Mouse (Mus musculus): Measurements from ENCODE around the gene Arhgap15. TPM values are rescaled to one million over a fixed set of nuclear protein-coding genes. Genes with fewer than 3 reads are reported as not detected.

Gene Arhgap15
- polyA plus RNA-seq, 1 experiment from 2014 or later, result 0.88 TPM

DNA sequence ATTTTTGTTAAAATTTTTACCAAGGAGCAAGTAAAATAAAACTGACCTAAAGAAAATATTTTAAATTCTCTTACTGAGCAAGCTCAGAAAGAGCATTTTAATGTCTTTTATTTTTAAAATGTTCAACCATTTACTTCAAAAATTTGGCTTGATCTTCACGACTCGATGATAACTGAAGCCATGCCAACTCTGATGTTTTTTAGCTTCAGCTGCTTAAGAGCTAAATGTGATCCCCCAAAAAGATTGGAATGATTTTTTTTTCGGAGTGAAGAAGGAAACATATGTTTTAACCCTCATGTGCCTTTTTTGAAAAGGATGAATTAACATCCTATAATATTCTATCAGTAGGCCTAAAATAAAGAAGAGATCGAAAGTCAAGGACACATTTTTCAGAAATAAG, 605.0 kb downstream of the Arhgap15 start:
- no peak for ATAC-seq (ENCODE audit: insufficient number of reproducible peaks, insufficient read depth, low FRiP score, low read depth)
- Histone ChIP-seq H3K36me3 (ENCODE audit: control insufficient read depth, insufficient read depth, low read length) (no peaks in the 10 kb centered on the region), H3K9ac (replicated peaks; ENCODE audit: low read depth, low read length) (no peak overlapping the region), H3K27me3 (ENCODE audit: control insufficient read depth, insufficient read depth, low read length) (no peaks in the 10 kb centered on the region), H3K4me2 (replicated peaks; ENCODE audit: low read depth, low read length) (no peak overlapping the region), H3K9me3 (ENCODE audit: control insufficient read depth, low read depth, low read length) (no peaks in the 10 kb centered on the region), H3K4me1 (ENCODE audit: control insufficient read depth, insufficient read depth, low read length) (0 out of 2 replicates have a peak, but pooled peaks cover 10% of the 10 kb centered on the region), H3K4me3 (ENCODE audit: low read depth, low read length) (no peak overlapping the region), H3K27ac (ENCODE audit: low read length) (no peak overlapping the region)
- WGBS, result 80% methylated on average over 4 of the region's 4 CpGs

DNA sequence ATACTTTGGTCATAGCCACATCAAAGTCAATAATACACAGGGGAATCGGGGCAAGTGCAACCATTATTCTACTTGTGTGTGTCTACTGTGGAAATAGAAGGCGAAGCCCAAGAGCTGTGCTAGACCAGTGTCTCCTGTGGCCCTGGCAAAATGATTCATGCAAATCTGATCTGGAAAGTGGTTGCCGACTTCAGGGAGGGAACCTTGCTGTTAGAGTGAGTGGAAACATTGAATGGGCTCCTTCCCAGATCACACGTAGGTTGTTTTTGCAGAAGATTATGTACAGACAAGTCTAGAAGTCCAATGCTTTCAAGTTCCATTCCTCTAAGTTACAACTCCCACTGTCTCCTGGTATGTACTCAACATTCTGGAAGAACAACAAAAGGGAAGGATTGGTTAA, 606.2 kb downstream of the Arhgap15 start:
- H3K4me2 ChIP-seq (replicated peaks; ENCODE audit: low read depth, low read length), result no peak overlapping the region
- peak overlapping the region; percentile 66; the same call in 1 of the 2 replicates for H3K27ac ChIP-seq (ENCODE audit: low read length)
- H3K4me3 ChIP-seq (ENCODE audit: low read depth, low read length), result no peak overlapping the region
- no peaks in the 10 kb centered on the region for H3K36me3 ChIP-seq (ENCODE audit: control insufficient read depth, insufficient read depth, low read length)
- H3K9me3 ChIP-seq (ENCODE audit: control insufficient read depth, low read depth, low read length), result no peaks in the 10 kb centered on the region
- no peaks in the 10 kb centered on the region for H3K27me3 ChIP-seq (ENCODE audit: control insufficient read depth, insufficient read depth, low read length)
- ATAC-seq (ENCODE audit: insufficient number of reproducible peaks, insufficient read depth, low FRiP score, low read depth), result no peak
- WGBS, result 87% methylated on average over 4 of the region's 4 CpGs
- no peak overlapping the region for H3K9ac ChIP-seq (replicated peaks; ENCODE audit: low read depth, low read length)
- H3K4me1 ChIP-seq (ENCODE audit: control insufficient read depth, insufficient read depth, low read length), result 0 out of 2 replicates have a peak, but pooled peaks cover 10% of the 10 kb centered on the region

DNA sequence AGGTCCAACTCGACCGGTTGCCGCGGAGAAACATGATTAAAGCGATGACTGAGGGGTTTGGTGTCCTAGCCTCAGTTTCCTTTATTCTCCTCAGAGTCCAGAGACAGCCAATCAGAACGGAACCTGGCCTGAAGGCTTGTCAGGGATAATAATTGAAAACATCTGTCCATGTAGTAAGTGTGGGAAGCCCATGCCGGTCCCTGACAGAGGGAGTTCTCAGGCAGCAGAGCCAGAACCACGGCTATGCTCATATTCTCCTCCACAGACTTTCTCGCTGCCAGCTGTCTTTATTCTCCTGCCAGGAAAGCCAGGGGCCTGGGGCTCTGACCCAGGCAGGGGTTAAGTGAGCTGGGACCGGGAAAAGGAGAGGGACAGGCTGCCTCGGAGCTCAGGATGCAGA, 606.7 kb downstream of the Arhgap15 start:
- H3K4me1 ChIP-seq (ENCODE audit: control insufficient read depth, insufficient read depth, low read length), result 0 out of 2 replicates have a peak, but pooled peaks cover 10% of the 10 kb centered on the region
- 45% methylated on average over 11 of the region's 11 CpGs for WGBS
- H3K9ac ChIP-seq (replicated peaks; ENCODE audit: low read depth, low read length), result no peak overlapping the region
- ATAC-seq (ENCODE audit: insufficient number of reproducible peaks, insufficient read depth, low FRiP score, low read depth), result no peak
- no peaks in the 10 kb centered on the region for H3K9me3 ChIP-seq (ENCODE audit: control insufficient read depth, low read depth, low read length)
- H3K4me2 ChIP-seq (replicated peaks; ENCODE audit: low read depth, low read length), result no peak overlapping the region
- no peaks in the 10 kb centered on the region for H3K27me3 ChIP-seq (ENCODE audit: control insufficient read depth, insufficient read depth, low read length)
- H3K4me3 ChIP-seq (ENCODE audit: low read depth, low read length), result no peak overlapping the region
- H3K36me3 ChIP-seq (ENCODE audit: control insufficient read depth, insufficient read depth, low read length), result no peaks in the 10 kb centered on the region
- peak overlapping the region; percentile 93 for H3K27ac ChIP-seq (ENCODE audit: low read length)

DNA sequence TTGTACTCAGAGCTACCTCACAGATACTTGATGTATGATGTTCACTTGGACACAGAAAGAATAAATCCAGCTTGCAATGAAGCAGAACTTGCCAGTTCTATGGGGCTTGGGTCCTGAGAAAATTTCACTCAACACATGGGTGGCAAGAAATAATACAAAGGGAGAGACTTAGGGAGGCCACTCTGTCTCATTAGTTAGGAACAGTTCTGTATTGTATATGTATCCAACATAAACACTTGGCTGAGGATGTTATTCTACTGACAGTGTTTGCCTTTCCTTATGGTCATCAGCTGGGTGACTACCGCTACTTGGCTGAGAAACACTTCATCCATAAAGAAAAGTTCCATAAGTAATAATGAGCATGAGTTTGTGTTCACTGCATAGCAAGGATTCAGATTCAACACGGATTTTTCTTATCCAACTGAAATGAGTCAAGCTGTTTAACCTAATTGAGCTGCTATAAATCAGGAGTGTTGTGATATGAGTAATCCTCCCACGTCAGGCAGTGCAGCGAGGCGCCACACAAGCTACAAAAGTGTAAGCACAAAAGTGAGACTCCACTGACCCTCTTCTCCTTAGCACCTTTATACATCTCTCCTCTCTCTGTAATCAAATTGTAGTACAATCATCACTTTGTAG, 607.7 kb downstream of the Arhgap15 start:
- 31% methylated on average over 5 of the region's 5 CpGs for WGBS
- Histone ChIP-seq H3K36me3 (ENCODE audit: control insufficient read depth, insufficient read depth, low read length) (no peaks in the 10 kb centered on the region), H3K27ac (ENCODE audit: low read length) (peak overlapping the region; percentile 93), H3K4me2 (replicated peaks; ENCODE audit: low read depth, low read length) (no peak overlapping the region), H3K4me1 (ENCODE audit: control insufficient read depth, insufficient read depth, low read length) (0 out of 2 replicates have a peak, but pooled peaks cover 10% of the 10 kb centered on the region), H3K4me3 (ENCODE audit: low read depth, low read length) (no peak overlapping the region), H3K27me3 (ENCODE audit: control insufficient read depth, insufficient read depth, low read length) (no peaks in the 10 kb centered on the region), H3K9ac (replicated peaks; ENCODE audit: low read depth, low read length) (no peak overlapping the region), H3K9me3 (ENCODE audit: control insufficient read depth, low read depth, low read length) (no peaks in the 10 kb centered on the region)
- peak; percentile 82 for ATAC-seq (ENCODE audit: insufficient number of reproducible peaks, insufficient read depth, low FRiP score, low read depth)

DNA sequence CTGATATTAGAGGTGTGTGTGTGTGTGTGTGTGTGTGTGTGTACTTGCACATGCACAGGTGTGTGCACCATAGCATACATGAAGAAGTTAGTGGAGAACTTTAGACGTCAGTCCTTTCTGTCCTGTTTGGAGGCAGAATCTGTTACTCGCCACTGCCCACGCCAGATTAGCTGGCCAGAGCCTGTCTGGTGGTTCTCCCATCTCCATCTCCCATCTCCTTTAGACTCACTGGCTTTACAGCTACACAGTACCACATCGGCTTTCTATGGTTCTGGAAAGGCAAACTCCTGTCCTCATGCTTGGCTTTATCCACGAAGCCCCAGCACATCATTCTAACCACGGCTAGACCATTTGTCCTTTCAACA, 608.2 kb downstream of the Arhgap15 start:
- H3K4me2 ChIP-seq (replicated peaks; ENCODE audit: low read depth, low read length), result no peak overlapping the region
- 77% methylated on average over 6 of the region's 6 CpGs for WGBS
- no peak for ATAC-seq (ENCODE audit: insufficient number of reproducible peaks, insufficient read depth, low FRiP score, low read depth)

DNA sequence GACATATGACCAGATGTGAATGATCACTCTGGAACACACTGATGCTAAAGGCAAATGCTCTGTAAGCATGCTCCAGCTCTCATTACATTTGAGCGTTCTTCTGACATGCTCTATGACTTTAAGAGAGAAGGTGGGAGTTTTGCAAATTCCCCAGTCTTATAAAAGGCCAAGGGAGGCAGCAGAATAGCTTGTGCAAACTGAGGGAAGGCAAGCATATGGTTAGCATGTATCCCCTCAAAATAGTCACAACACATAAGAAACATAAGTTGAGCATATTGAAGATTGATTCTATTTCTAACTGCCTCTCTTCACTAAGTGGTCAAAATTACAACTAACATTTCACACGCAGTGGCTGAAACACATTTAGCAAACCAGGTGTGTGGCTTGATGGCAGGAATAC, 631.6 kb downstream of the Arhgap15 start:
- Histone ChIP-seq H3K36me3 (ENCODE audit: control insufficient read depth, insufficient read depth, low read length) (no peaks in the 10 kb centered on the region), H3K4me3 (ENCODE audit: low read depth, low read length) (no peak overlapping the region), H3K27ac (ENCODE audit: low read length) (no peak overlapping the region), H3K9ac (replicated peaks; ENCODE audit: low read depth, low read length) (no peak overlapping the region), H3K9me3 (ENCODE audit: control insufficient read depth, low read depth, low read length) (no peaks in the 10 kb centered on the region), H3K4me1 (ENCODE audit: control insufficient read depth, insufficient read depth, low read length) (no peaks in the 10 kb centered on the region), H3K27me3 (ENCODE audit: control insufficient read depth, insufficient read depth, low read length) (no peaks in the 10 kb centered on the region), H3K4me2 (replicated peaks; ENCODE audit: low read depth, low read length) (no peak overlapping the region)
- WGBS, result 80% methylated on average over 2 of the region's 2 CpGs
- no peak for ATAC-seq (ENCODE audit: insufficient number of reproducible peaks, insufficient read depth, low FRiP score, low read depth)

More for the DNA sequence above, 608.2 kb downstream of the Arhgap15 start:
- Histone ChIP-seq H3K36me3 (ENCODE audit: control insufficient read depth, insufficient read depth, low read length) (no peaks in the 10 kb centered on the region), H3K9ac (replicated peaks; ENCODE audit: low read depth, low read length) (no peak overlapping the region), H3K27me3 (ENCODE audit: control insufficient read depth, insufficient read depth, low read length) (no peaks in the 10 kb centered on the region), H3K27ac (ENCODE audit: low read length) (peak overlapping the region; percentile 74), H3K9me3 (ENCODE audit: control insufficient read depth, low read depth, low read length) (no peaks in the 10 kb centered on the region), H3K4me1 (ENCODE audit: control insufficient read depth, insufficient read depth, low read length) (0 out of 2 replicates have a peak, but pooled peaks cover 10% of the 10 kb centered on the region), H3K4me3 (ENCODE audit: low read depth, low read length) (no peak overlapping the region)

DNA sequence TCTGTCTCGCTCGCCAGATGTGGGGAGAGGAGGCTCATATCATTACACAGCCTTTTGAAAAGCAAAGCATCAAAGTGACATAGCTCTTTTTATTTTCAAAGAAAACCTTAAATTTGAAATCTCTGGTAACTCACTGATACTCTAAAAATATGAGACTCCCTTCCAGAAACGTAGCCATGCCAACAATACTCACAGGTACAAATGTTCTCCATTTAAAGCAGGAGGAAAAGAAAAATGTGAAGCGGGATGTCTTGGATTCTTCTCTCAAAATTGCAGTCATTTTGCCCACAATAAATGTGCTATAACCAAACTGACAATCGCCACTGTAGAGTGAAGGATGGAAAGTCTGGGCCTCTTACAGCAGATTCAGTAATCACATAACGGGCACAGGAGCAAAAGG, 635.9 kb downstream of the Arhgap15 start:
- H3K9ac ChIP-seq (replicated peaks; ENCODE audit: low read depth, low read length), result no peak overlapping the region
- no peak overlapping the region for H3K4me3 ChIP-seq (ENCODE audit: low read depth, low read length)
- H3K9me3 ChIP-seq (ENCODE audit: control insufficient read depth, low read depth, low read length), result no peaks in the 10 kb centered on the region
- no peaks in the 10 kb centered on the region for H3K36me3 ChIP-seq (ENCODE audit: control insufficient read depth, insufficient read depth, low read length)
- no peak overlapping the region for H3K27ac ChIP-seq (ENCODE audit: low read length)
- 86% methylated on average over 6 of the region's 6 CpGs for WGBS
- no peaks in the 10 kb centered on the region for H3K4me1 ChIP-seq (ENCODE audit: control insufficient read depth, insufficient read depth, low read length)
- no peak overlapping the region for H3K4me2 ChIP-seq (replicated peaks; ENCODE audit: low read depth, low read length)
- H3K27me3 ChIP-seq (ENCODE audit: control insufficient read depth, insufficient read depth, low read length), result no peaks in the 10 kb centered on the region
- no peak for ATAC-seq (ENCODE audit: insufficient number of reproducible peaks, insufficient read depth, low FRiP score, low read depth)

DNA sequence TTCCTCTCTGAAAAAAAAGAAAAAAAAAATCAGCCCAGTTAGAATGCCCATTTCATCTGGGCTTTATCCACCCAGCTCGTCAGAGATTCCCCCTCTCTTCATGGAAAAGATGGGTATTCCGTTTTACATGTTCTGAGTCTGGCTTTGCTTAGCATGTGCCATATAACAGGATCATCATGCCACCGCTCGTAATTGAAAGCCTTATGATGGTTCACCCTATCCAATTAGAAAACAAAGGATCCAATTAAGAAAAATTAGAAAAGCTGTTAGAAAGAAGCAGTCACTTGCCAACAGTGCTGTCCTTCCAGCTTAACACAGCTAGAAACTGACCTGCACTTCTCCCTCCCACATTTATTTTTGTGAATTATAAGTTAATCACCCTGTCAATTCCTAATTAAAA, 640.9 kb downstream of the Arhgap15 start:
- ATAC-seq (ENCODE audit: insufficient number of reproducible peaks, insufficient read depth, low FRiP score, low read depth), result no peak
- 86% methylated on average over 4 of the region's 4 CpGs for WGBS
- Histone ChIP-seq H3K4me2 (replicated peaks; ENCODE audit: low read depth, low read length) (no peak overlapping the region), H3K27me3 (ENCODE audit: control insufficient read depth, insufficient read depth, low read length) (no peaks in the 10 kb centered on the region), H3K9me3 (ENCODE audit: control insufficient read depth, low read depth, low read length) (no peaks in the 10 kb centered on the region), H3K4me1 (ENCODE audit: control insufficient read depth, insufficient read depth, low read length) (no peaks in the 10 kb centered on the region), H3K27ac (ENCODE audit: low read length) (no peak overlapping the region), H3K36me3 (ENCODE audit: control insufficient read depth, insufficient read depth, low read length) (no peaks in the 10 kb centered on the region), H3K9ac (replicated peaks; ENCODE audit: low read depth, low read length) (no peak overlapping the region), H3K4me3 (ENCODE audit: low read depth, low read length) (no peak overlapping the region)

DNA sequence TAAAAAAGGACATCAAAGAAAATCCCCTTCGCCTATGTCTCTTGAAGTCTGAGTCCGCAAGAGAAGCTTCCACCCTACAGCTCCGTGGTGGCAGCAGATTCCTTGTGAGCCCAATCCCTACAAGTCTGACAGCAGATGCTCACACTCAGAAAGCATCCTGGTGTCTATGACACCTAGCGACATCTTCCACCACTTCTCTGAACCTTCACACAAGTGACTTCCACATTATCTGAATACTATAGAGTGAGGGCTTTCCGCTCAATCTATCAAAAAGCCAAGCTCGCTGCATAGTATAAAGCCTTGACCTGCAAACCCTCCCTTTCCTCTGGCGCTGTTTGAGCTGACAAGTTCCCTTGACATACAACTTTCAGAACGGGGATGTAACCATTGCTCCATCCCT, 645.2 kb downstream of the Arhgap15 start:
- whole genome bisulfite sequencing, result 76% methylated on average over 8 of the region's 8 CpGs
- Histone ChIP-seq H3K9ac (replicated peaks; ENCODE audit: low read depth, low read length) (no peak overlapping the region), H3K36me3 (ENCODE audit: control insufficient read depth, insufficient read depth, low read length) (no peaks in the 10 kb centered on the region), H3K9me3 (ENCODE audit: control insufficient read depth, low read depth, low read length) (no peaks in the 10 kb centered on the region), H3K4me3 (ENCODE audit: low read depth, low read length) (no peak overlapping the region), H3K4me1 (ENCODE audit: control insufficient read depth, insufficient read depth, low read length) (no peaks in the 10 kb centered on the region), H3K27me3 (ENCODE audit: control insufficient read depth, insufficient read depth, low read length) (no peaks in the 10 kb centered on the region), H3K27ac (ENCODE audit: low read length) (no peak overlapping the region), H3K4me2 (replicated peaks; ENCODE audit: low read depth, low read length) (no peak overlapping the region)
- no peak for ATAC-seq (ENCODE audit: insufficient number of reproducible peaks, insufficient read depth, low FRiP score, low read depth)
